Mouse (Mus musculus) kidney, adult 8-10 months (tissue): ENCODE results near the gene Pmf1.

Source experiments
- DNase-seq, 2 experiments: peaks; one replicate each; pipeline ENCODE4 v3.0.0; 2022

The Pmf1 gene

DNA sequence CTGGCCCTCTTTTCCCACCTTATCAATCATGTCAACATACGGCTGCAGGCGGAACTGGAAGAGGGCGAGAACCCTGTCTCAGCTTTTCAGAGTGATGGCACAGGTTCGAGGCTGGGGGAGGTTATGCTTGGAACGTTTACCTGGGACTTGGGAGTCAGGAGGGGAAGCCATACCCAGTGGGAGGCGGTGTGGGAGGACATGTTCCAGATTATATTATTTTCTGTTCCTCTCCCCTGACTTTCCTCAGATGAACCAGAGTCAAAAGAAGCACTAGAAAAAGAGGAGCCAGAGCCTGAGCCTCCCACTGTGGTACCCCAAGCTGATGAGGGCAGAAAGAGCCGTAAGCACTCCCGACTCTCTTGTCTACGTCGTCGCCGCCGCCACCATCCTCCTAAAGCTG, 59.4 kb downstream of the Pmf1 start:
- no peak for DNase-seq
